Mouse (Mus musculus) midbrain, embryonic 11.5 days (tissue): ENCODE results near the gene Zdhhc17. TPM values are rescaled to one million over a fixed set of nuclear protein-coding genes. Genes with fewer than 3 reads are reported as not detected.
A peak's percentile ranks its signal among the peaks of the same experiment; 100 is the strongest.

Source experiments
- ATAC-seq: fragments of 200-750 bp; cut with Nextera tagmentation; 2 replicates; pipeline ENCODE4 v1.8.0; 2017; ENCODE audit warnings: moderate TSS enrichment, moderate library complexity; ENCODE audit not compliant: low FRiP score
- DNase-seq: peaks from one replicate; pipeline ENCODE4 v3.0.0; 2015; ENCODE audit warnings: low spot score; ENCODE audit errors: missing footprints
- H3K27ac ChIP-seq: fragments of 300-500 bp; sonication (generic); 2 replicates; pipeline ENCODE4 v1.5.1; 2014; ENCODE audit warnings: low read depth, low read length
- H3K27me3 ChIP-seq: fragments of 300-500 bp; sonication (generic); 2 replicates; pipeline ENCODE4 v1.6.1; 2014; ENCODE audit warnings: mild to moderate bottlenecking, low read length, moderate library complexity, mixed read lengths; ENCODE audit not compliant: control insufficient read depth, insufficient read depth
- H3K36me3 ChIP-seq: fragments of 300-500 bp; sonication (generic); 2 replicates; pipeline ENCODE4 v1.6.1; 2014; ENCODE audit warnings: mild to moderate bottlenecking, low read length, moderate library complexity, mixed read lengths; ENCODE audit not compliant: control insufficient read depth, insufficient read depth
- H3K4me1 ChIP-seq: fragments of 300-500 bp; sonication (generic); 2 replicates; pipeline ENCODE4 v1.6.1; 2014; ENCODE audit warnings: low read length; ENCODE audit not compliant: control insufficient read depth, insufficient read depth
- H3K4me2 ChIP-seq: fragments of 300-500 bp; sonication (generic); 2 replicates; pipeline ENCODE4 v1.6.1; 2014; ENCODE audit warnings: mild to moderate bottlenecking, moderate library complexity
- H3K4me3 ChIP-seq: fragments of 300-500 bp; sonication (generic); 2 replicates; pipeline ENCODE4 v1.5.1; 2014; ENCODE audit warnings: low read depth, low read length
- H3K9ac ChIP-seq: fragments of 300-500 bp; sonication (generic); 2 replicates; pipeline ENCODE4 v1.6.1; 2014; ENCODE audit warnings: low read length
- H3K9me3 ChIP-seq: fragments of 300-500 bp; sonication (generic); 2 replicates; pipeline ENCODE4 v1.6.1; 2016; ENCODE audit warnings: low read length; ENCODE audit not compliant: control insufficient read depth
- WGBS: fragments of 180-500 bp; shearing (Covaris S2); extraction: QIAGEN DNeasy Blood & Tissue Kit; methylation state at CpG from one replicate; pipeline ENCODE4 v1.1.7; 2014; 5-methylcytosine and 5-hydroxymethylcytosine counted together
- polyA plus RNA-seq: library from polyadenylated mRNA; unstranded; fragments of >200 nt; fragmentation: Nextera tagmentation; extraction: Ambion mirVana; gene quantifications from 2 replicates; pipeline ENCODE4 v1.2.1, GENCODE M21; 2014

The Zdhhc17 gene
- polyA plus RNA-seq, 1 experiment from 2014 or later, result 30.3 TPM

DNA sequence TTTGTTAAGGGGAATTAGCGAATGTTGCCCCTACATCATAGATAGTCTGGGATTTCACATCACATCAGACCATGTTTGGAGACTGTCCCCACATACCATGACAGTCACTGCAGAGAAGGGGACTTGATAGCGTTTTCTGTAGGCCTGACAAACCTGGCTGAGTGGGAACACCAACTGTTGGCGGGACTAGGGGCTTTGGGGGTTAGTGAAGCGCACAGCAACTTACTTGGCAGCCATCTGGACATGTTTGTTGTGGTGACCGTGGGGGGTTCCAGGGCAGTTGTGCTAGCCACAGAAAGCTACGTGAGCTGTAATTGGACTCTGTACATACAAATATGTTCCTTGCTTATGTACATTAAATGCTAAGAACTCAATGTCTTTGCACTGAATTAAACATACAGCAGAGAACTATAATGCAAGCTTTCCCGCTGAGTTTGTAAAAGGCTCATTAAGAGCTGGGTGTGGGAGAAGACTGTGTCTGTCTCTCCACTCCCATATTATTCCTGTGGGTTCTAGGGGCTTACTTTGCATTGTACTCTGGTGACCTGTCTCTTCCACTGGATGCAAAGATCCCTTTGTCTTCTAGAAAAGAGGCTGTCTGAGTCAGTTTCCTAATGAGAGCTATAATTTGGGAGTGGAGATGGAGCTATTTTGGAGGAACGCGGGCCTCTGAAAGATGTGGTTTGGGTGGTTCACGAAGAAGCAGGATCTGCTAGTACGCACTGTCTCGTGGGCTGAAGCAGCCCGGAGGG lies 78.6 kb downstream of the Zdhhc17 start:
- Histone ChIP-seq H3K36me3 (no peaks in the 10 kb centered on the region), H3K27me3 (no peaks in the 10 kb centered on the region), H3K4me1 (peaks cover 17% of the 10 kb centered on the region), H3K9ac (no peak overlapping the region; the same call in 1 of the 2 replicates), H3K27ac (peak overlapping the region; percentile 41; the same call in 1 of the 2 replicates), H3K9me3 (no peaks in the 10 kb centered on the region), H3K4me2 (no peak overlapping the region), H3K4me3 (no peak overlapping the region)
- peak; percentile 45 for ATAC-seq
- DNase-seq, result peak; percentile 92
- 49% methylated on average over 13 of the region's 13 CpGs for WGBS

DNA sequence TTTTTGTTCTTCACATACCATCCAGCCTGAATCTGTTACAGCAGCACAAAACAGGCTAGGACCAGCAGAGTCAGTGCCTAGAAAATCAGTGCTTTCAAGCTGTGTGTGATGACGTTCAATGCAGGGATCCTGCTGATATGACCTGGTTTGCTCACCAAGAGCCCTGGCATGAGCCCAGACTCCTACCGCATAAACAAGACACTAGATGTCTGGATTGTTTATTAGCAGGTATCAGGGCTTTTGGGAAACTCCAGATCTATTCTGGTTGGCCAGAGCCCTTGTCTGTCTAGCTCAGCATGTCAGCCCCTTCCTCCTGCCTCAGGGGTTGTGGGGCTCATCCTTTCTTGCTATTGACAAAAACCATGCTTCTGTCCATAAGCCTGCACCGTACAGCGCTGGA lies 80.2 kb downstream of the Zdhhc17 start:
- Histone ChIP-seq H3K4me1 (peaks cover 18% of the 10 kb centered on the region), H3K4me3 (no peak overlapping the region), H3K36me3 (no peaks in the 10 kb centered on the region), H3K9me3 (no peaks in the 10 kb centered on the region), H3K27me3 (no peaks in the 10 kb centered on the region), H3K9ac (no peak overlapping the region), H3K4me2 (no peak overlapping the region), H3K27ac (no peak overlapping the region)
- WGBS, result 76% methylated on average over 4 of the region's 4 CpGs
- DNase-seq, result no peak
- ATAC-seq, result no peak

DNA sequence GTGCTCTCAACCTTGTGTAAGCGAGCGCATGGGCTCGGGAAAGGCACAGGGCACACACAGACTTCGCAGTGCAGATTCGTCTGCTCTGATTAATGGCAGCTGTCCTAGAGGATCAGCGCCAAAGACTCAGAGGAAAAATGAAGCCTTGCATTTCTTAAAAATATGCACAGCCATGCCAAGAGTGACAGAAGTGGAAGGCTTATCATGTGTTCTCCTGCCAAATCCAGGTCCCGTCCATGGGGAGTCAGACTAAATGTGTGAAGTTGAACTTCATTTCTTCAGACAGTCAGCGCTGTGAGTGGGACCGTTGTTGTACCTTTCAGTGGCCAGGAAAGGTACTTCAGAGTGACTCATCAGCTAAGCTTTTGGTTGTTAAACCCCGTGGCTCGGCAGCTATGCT lies 82.4 kb downstream of the Zdhhc17 start:
- Histone ChIP-seq H3K36me3 (no peaks in the 10 kb centered on the region), H3K4me3 (no peak overlapping the region), H3K9ac (no peak overlapping the region), H3K27ac (no peak overlapping the region), H3K4me1 (peaks cover 18% of the 10 kb centered on the region), H3K27me3 (no peaks in the 10 kb centered on the region), H3K4me2 (no peak overlapping the region), H3K9me3 (no peaks in the 10 kb centered on the region)
- ATAC-seq (no peak), DNase-seq (no peak)
- WGBS, result 86% methylated on average over 11 of the region's 11 CpGs

DNA sequence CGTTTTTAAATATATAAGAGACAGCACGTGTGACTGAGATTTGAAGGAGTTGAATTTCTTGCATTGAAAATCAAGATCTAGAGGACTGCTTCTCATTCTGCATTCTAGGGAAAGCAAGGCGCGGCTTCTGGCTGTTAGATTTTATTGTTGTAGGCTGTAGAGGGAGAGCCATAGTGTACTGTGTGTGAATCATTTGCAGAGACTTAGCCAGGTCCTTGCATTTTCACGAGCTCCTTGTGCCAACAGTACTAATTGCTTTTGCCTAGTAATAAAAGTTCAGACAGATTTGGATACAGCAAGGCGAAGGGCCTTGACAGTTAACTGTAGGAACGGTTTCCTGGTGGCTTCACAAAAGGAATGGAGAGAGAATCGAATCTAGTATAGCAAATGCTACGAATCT lies 87.3 kb downstream of the Zdhhc17 start:
- Histone ChIP-seq H3K4me3 (no peak overlapping the region), H3K4me1 (peaks cover 15% of the 10 kb centered on the region), H3K9me3 (no peaks in the 10 kb centered on the region), H3K27ac (no peak overlapping the region), H3K27me3 (no peaks in the 10 kb centered on the region), H3K4me2 (no peak overlapping the region), H3K36me3 (no peaks in the 10 kb centered on the region), H3K9ac (no peak overlapping the region)
- no peak for DNase-seq
- WGBS, result 81% methylated on average over 9 of the region's 9 CpGs
- ATAC-seq, result no peak

DNA sequence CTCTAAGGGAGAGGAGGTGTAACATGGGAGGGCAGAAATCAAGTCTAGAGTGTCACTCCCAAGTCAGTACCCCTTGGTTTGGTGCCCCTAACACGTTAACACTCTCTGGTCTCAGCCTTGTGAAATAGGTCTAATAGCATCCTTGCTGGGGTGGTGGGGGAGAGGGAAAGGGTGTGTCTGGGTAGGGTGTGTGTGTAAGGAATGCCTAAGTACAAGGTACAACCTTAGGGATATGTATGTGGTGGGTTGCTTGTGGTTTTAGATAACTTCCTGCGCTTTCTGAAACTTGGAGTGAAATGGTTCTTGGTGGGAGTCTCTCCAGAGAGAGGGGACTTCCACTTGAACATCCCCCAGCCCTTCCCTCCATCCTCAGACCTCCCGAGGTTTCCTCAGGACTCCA lies 88.0 kb downstream of the Zdhhc17 start:
- Histone ChIP-seq H3K27me3 (no peaks in the 10 kb centered on the region), H3K9me3 (no peaks in the 10 kb centered on the region), H3K27ac (no peak overlapping the region), H3K4me1 (peaks cover 15% of the 10 kb centered on the region), H3K4me2 (0 out of 2 replicates have a peak overlapping the region, but pooled peaks have one; percentile 4), H3K36me3 (no peaks in the 10 kb centered on the region), H3K4me3 (no peak overlapping the region), H3K9ac (no peak overlapping the region)
- ATAC-seq (no peak), DNase-seq (peak; percentile 77)
- 67% methylated on average over 3 of the region's 3 CpGs for WGBS

DNA sequence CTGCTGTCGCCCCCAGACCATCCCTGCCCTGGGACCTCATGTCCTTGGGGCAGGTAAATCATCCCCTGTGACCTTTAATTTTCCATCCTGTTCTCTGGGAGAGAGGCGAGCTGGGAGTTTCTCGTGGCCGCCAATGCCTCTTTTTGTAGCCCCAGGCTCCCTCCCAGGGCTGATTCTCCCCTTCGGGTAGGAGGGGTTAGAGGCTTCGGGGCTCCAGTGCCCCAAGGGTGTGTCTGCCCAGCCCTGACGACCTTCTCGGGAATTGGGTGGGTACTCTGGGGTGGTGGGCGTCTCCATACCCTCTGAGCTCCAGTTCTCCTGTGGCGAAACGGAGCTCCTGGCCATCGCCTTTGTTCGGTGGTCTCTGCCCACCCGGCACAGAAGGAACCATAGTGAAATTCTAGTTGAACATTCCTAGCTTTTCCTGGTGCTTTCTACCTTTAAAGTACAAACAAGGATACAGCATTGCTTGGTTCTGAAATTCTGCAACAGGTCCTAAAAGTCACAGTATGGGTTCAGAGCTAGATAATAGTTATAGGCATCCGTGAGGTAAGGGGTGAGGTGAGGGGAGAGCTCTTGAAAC lies 89.5 kb downstream of the Zdhhc17 start:
- Histone ChIP-seq H3K27me3 (no peaks in the 10 kb centered on the region), H3K9me3 (no peaks in the 10 kb centered on the region), H3K4me3 (peak overlapping the region; percentile 66), H3K4me1 (peaks cover 11% of the 10 kb centered on the region), H3K4me2 (peak overlapping the region; percentile 91), H3K27ac (no peak overlapping the region; the same call in 1 of the 2 replicates), H3K9ac (peak overlapping the region; percentile 72), H3K36me3 (no peaks in the 10 kb centered on the region)
- ATAC-seq (peak; percentile 65; the same call in 1 of the 2 replicates), DNase-seq (peak; percentile 94)
- 2% methylated on average over 15 of the region's 15 CpGs for WGBS

DNA sequence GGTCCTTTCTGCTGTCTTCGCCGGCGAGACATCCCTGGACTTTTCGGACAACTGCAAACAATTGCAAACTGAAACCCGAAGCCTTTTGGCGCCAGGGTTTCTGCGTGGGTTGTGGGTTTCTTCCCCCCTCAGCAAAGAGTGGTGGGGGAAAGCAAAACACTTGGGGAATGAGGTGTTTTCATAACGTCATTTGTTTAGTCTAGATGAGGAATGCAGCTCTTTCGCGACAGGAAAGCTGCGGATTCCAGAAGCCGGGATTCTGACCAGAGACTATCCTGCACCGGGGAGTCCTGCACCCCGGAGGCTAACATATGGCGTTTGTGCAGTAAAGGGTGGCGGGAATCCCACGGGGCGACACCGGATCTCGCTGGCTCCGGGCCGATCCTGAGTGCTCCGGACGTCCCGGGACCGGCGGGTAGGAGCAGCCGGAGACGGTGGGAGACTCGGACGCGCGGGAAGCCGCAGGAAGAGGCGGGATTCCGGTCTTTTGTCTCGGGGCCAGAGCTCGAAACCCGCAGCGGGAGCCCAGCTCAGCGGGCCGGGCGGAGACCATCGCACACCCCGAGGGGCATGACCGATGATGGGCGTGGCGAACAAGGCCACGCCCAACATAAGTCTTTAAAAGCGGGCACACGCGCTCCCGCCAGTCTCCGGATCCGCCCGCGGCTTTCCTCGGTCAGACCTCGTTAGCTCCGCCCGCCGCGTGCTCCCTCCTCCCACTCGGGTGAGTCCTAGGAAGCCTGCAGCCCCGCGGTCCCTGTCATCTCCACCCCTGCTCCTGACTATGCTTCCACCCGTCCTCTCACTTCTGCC lies 90.2 kb downstream of the Zdhhc17 start, which contains the start of gene Csrp2:
TSS of gene Csrp2 (plus strand) at position 259 of the 813 bp plus-strand sequence.
- DNase-seq (peak; percentile 99), ATAC-seq (peak; percentile 91)
- Histone ChIP-seq H3K4me2 (peak within 1 kb of the TSS; percentile 91), H3K27ac (peak within 1 kb of the TSS; percentile 66), H3K36me3 (no peaks in the 10 kb centered on the region), H3K4me3 (peak within 1 kb of the TSS; percentile 66), H3K9me3 (no peaks in the 10 kb centered on the region), H3K27me3 (no peaks in the 10 kb centered on the region), H3K9ac (peak within 1 kb of the TSS; percentile 72), H3K4me1 (peaks cover 11% of the 10 kb centered on the region)
- under 1% methylated on average over 66 of the region's 67 CpGs for WGBS

DNA sequence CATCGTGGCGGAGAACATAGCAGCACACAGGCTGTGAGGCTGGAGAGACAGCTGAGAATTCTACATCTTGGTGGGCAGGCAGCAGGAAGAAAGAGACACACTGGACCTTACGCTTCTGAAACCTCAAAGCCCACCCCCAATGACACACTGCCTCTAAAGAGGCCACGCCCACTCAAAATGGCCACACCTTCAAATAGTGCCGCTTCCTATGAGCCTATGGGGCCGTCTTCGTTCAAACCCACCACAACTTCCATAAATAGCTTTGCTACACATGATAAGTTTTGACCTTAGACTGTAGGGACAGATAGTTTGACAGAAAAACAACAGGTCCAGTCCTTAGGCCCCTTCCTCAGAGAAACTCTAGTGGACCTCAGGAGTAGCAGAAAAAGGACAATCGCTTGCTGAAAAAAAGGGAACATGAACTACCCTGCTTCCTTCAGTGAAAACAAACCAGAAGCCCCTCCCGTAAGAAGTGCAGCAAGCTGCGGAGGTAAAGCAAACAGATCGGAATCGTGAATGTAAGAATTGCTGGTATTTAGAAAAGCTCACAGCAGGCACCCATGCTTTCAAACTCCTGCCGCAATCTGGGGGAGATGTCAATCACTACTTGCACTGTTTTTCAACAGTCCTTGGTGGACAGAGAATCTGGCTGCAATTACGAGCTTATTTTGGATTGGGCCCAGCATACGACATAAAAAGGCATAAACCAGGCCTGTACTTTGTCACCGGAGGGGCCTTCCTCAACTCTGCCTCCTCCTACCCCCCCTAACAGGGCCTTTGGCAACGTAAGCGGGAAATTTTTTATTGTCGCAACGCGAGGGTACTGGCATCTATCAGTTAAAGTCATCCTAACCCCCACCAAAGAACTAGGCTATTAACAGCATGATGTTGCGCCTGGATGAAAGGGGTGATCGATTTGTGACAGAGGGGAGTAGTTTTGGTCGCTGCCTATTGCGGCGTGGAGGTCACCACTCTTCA lies 91.2 kb downstream of the Zdhhc17 start:
- H3K27me3 ChIP-seq, result no peaks in the 10 kb centered on the region
- peak overlapping the region; percentile 91 for H3K4me2 ChIP-seq
- H3K4me3 ChIP-seq, result peak overlapping the region; percentile 66
- H3K9me3 ChIP-seq, result no peaks in the 10 kb centered on the region
- peaks cover 11% of the 10 kb centered on the region for H3K4me1 ChIP-seq
- DNase-seq (peak; percentile 97), ATAC-seq (no peak)
- 15% methylated on average over 26 of the region's 26 CpGs for WGBS
- H3K36me3 ChIP-seq, result no peaks in the 10 kb centered on the region
- no peak overlapping the region for H3K27ac ChIP-seq
- peak overlapping the region; percentile 72 for H3K9ac ChIP-seq
